Mouse (Mus musculus) c-Kit-positive CD71-positive TER-119-positive erythroid progenitor cells, embryonic 14.5 days (primary cell): Measurements from ENCODE around the gene Spag8.

Experiments used
- DNase-seq: peaks from one replicate; pipeline ENCODE4 v3.0.0-alpha.2; 2013; ENCODE audit warnings: low spot score

Spag8 gene

GRCm38 (mm10) chr4:43652726-43653125 is 668 bp downstream of the Spag8 start:
- DNase-seq, result no peak

- DNase-seq, result no peak
Observed at GRCm38 (mm10) chr4:43649783-43650182, 3.6 kb downstream of the Spag8 start.

- DNase-seq, result no peak
Observed at GRCm38 (mm10) chr4:43640491-43640890, 12.9 kb downstream of the Spag8 start.

- no peak for DNase-seq
Observed at GRCm38 (mm10) chr4:43640076-43640475, 13.3 kb downstream of the Spag8 start.

GRCm38 (mm10) chr4:43636751-43637150 is 16.6 kb downstream of the Spag8 start:
- DNase-seq, result no peak

GRCm38 (mm10) chr4:43634621-43635374 is 18.6 kb downstream of the Spag8 start:
- DNase-seq, result no peak

- DNase-seq, result no peak
Observed at GRCm38 (mm10) chr4:43633736-43634135, 19.7 kb downstream of the Spag8 start.

GRCm38 (mm10) chr4:43633296-43633695 is 20.1 kb downstream of the Spag8 start:
- no peak for DNase-seq

- DNase-seq, result no peak
Observed at GRCm38 (mm10) chr4:43631956-43632920, 21.2 kb downstream of the Spag8 start.

GRCm38 (mm10) chr4:43631046-43631955 is 22.1 kb downstream of the Spag8 start, which contains the start of gene Npr2:
Gene Npr2 (plus strand): TSS chr4:43631935.
- DNase-seq, result no peak

GRCm38 (mm10) chr4:43630671-43631045 is 22.7 kb downstream of the Spag8 start:
- no peak for DNase-seq

- DNase-seq, result peak; percentile 80
Observed at GRCm38 (mm10) chr4:43630030-43630581, 23.3 kb downstream of the Spag8 start.

GRCm38 (mm10) chr4:43629106-43629817 is 24.1 kb downstream of the Spag8 start:
- peak; percentile 34 for DNase-seq

GRCm38 (mm10) chr4:43620146-43620778 is 33.1 kb downstream of the Spag8 start:
- no peak for DNase-seq

GRCm38 (mm10) chr4:43613060-43613730 is 40.2 kb downstream of the Spag8 start:
- DNase-seq, result no peak

GRCm38 (mm10) chr4:43612534-43612933 is 40.9 kb downstream of the Spag8 start:
- DNase-seq, result no peak

GRCm38 (mm10) chr4:43604751-43605685 is 48.4 kb downstream of the Spag8 start:
- peak; percentile 78 for DNase-seq

GRCm38 (mm10) chr4:43604099-43604498 is 49.3 kb downstream of the Spag8 start:
- DNase-seq, result no peak
